Mouse (Mus musculus) adrenal gland, postnatal 25 days (tissue): ENCODE measurements at regions not wholly inside any gene's neighbourhood (a gene's known extent, or its start where the extent isn't known, plus 50 kb on each side); places are given as distances from the start of the nearest gene placed in this dataset.
A peak's percentile ranks its signal among the peaks of the same experiment; 100 is the strongest.

Experiments used
- DNase-seq: peaks from one replicate; pipeline ENCODE4 v3.0.0; 2021; ENCODE audit warnings: mixed read lengths

GRCm38 (mm10) chr12:54313211-54313845, 109.7 kb upstream of the Egln3 start:
- peak; percentile 68 for DNase-seq

GRCm38 (mm10) chr12:54312522-54313210, 109.0 kb upstream of the Egln3 start:
- DNase-seq, result no peak

GRCm38 (mm10) chr12:54311896-54312521, 108.3 kb upstream of the Egln3 start:
- DNase-seq, result no peak

GRCm38 (mm10) chr12:54309874-54310273, 106.2 kb upstream of the Egln3 start:
- no peak for DNase-seq

GRCm38 (mm10) chr12:54309219-54309618, 105.6 kb upstream of the Egln3 start:
- no peak for DNase-seq

GRCm38 (mm10) chr12:54305135-54305630, 101.5 kb upstream of the Egln3 start:
- no peak for DNase-seq

GRCm38 (mm10) chr12:54303746-54304145, 100.1 kb upstream of the Egln3 start:
- no peak for DNase-seq

GRCm38 (mm10) chr12:54299506-54299905, 95.8 kb upstream of the Egln3 start:
- DNase-seq, result no peak

GRCm38 (mm10) chr12:54293248-54293647, 89.6 kb upstream of the Egln3 start:
- DNase-seq, result no peak

- no peak for DNase-seq
These were observed 86.7 kb upstream of the Egln3 start for GRCm38 (mm10) chr12:54290311-54290710.

GRCm38 (mm10) chr12:54288747-54289146, 85.1 kb upstream of the Egln3 start:
- DNase-seq, result no peak

GRCm38 (mm10) chr12:54288041-54288502, 84.4 kb upstream of the Egln3 start:
- DNase-seq, result no peak

GRCm38 (mm10) chr12:54286911-54287819, 83.5 kb upstream of the Egln3 start:
- DNase-seq, result no peak

- no peak for DNase-seq
These were observed 80.0 kb upstream of the Egln3 start for GRCm38 (mm10) chr12:54283646-54284045.

GRCm38 (mm10) chr12:54283011-54283410, 79.4 kb upstream of the Egln3 start:
- DNase-seq, result no peak

GRCm38 (mm10) chr12:54282281-54282921, 78.7 kb upstream of the Egln3 start:
- DNase-seq, result no peak

GRCm38 (mm10) chr12:54280457-54280856, 76.8 kb upstream of the Egln3 start:
- no peak for DNase-seq

GRCm38 (mm10) chr12:54280001-54280400, 76.3 kb upstream of the Egln3 start:
- no peak for DNase-seq

GRCm38 (mm10) chr12:54276978-54277537, 73.4 kb upstream of the Egln3 start:
- DNase-seq, result no peak

GRCm38 (mm10) chr12:54273506-54273905, 69.8 kb upstream of the Egln3 start:
- DNase-seq, result no peak

GRCm38 (mm10) chr12:54272696-54273095, 69.0 kb upstream of the Egln3 start:
- no peak for DNase-seq
